Mouse (Mus musculus) cortical plate, adult 2 months (tissue): ENCODE measurements around the gene Otof.

ENCODE experiments used
- CTCF ChIP-seq: fragments of 200-500 bp; IDR thresholded peaks from 2 replicates; pipeline ENCODE4 v1.5.1; 2011; ENCODE audit warnings: mild to moderate bottlenecking, control low read depth, low read length; ENCODE audit not compliant: insufficient read depth; ENCODE audit errors: extremely low read depth
- POLR2A ChIP-seq: fragments of 200-500 bp; IDR thresholded peaks from 2 replicates; pipeline ENCODE4 v1.6.1; 2011; ENCODE audit warnings: mild to moderate bottlenecking, low read length, control low read depth; ENCODE audit not compliant: insufficient read depth; ENCODE audit errors: extremely low read depth

- TF ChIP-seq POLR2A (no peak), CTCF (peak; percentile 57)
Measured at GRCm38 (mm10) chr5:30442196-30442595, 19.5 kb downstream of the Otof start.
